In the genomic region with DNA sequence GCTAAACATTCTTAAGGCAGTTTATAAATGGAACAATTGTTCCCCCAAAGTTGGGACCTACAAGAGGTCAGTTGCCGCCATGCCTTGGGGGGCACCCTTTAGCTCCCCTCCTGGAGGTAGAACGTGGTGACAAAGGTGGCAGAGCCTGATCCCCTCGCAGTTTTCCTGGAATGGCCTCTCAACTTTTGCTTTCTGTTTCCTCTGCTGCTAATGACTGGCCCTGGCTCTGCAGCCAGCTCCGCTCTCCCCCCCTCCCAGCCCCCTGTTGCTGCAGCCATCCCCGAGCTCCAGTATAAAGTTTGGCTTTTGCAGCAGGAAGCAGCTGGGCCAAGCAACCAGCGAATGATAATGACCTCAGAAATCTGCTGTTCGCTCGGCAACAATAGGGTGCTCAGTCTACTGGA, we compare ENCODE assay signal across 8 mouse cellular contexts.
A peak's percentile ranks its signal among the peaks of the same experiment; 100 is the strongest.
DNase-seq lines count a peak whose midpoint lies in the region; ATAC-seq and TF ChIP-seq lines count a peak whose summit lies in the region.

No protein-coding gene starts in this region.

- H3K36me3 ChIP-seq in embryonic facial prominence, embryonic 15.5 days, result no peaks in the 10 kb centered on the region
- H3K36me3 ChIP-seq in heart, embryonic 16.5 days (ENCODE audit: control insufficient read depth, insufficient read depth), result no peaks in the 10 kb centered on the region
- no peaks in the 10 kb centered on the region for H3K36me3 ChIP-seq in kidney, postnatal 0 days (ENCODE audit: insufficient read depth, low read length)
- no peaks in the 10 kb centered on the region for H3K36me3 ChIP-seq in stomach, embryonic 14.5 days (ENCODE audit: control insufficient read depth, insufficient read depth, low read length)

- peaks cover 28% of the 10 kb centered on the region for H3K4me1 ChIP-seq in embryonic facial prominence, embryonic 15.5 days
- peaks cover 11% of the 10 kb centered on the region for H3K4me1 ChIP-seq in heart, embryonic 16.5 days (ENCODE audit: control insufficient read depth, insufficient read depth, low read length)
- 0 out of 2 replicates have a peak, but pooled peaks cover 5% of the 10 kb centered on the region for H3K4me1 ChIP-seq in kidney, postnatal 0 days (replicated peaks; ENCODE audit: insufficient read depth, low read length)
- peaks cover 23% of the 10 kb centered on the region; the same call in 1 of the 2 replicates for H3K4me1 ChIP-seq in stomach, embryonic 14.5 days (ENCODE audit: control insufficient read depth, insufficient read depth, low read length)

- 15% methylated on average over 8 of the region's 8 CpGs for WGBS in embryonic facial prominence, embryonic 15.5 days
- 14% methylated on average over 8 of the region's 8 CpGs for WGBS in heart, embryonic 16.5 days
- 6% methylated on average over 8 of the region's 8 CpGs for WGBS in kidney, postnatal 0 days
- 7% methylated on average over 8 of the region's 8 CpGs for WGBS in stomach, embryonic 14.5 days

- H3K27ac ChIP-seq in embryonic facial prominence, embryonic 15.5 days (replicated peaks), result peak overlapping the region; percentile 51; the same call in 1 of the 2 replicates
- H3K27ac ChIP-seq in heart, embryonic 16.5 days (ENCODE audit: low read length), result peak overlapping the region; percentile 68
- peak overlapping the region; percentile 67 for H3K27ac ChIP-seq in kidney, postnatal 0 days
- peak overlapping the region; percentile 79 for H3K27ac ChIP-seq in stomach, embryonic 14.5 days (ENCODE audit: low read length)

- peak overlapping the region; percentile 46 for H3K4me2 ChIP-seq in embryonic facial prominence, embryonic 15.5 days (replicated peaks)
- peak overlapping the region; percentile 64 for H3K4me2 ChIP-seq in heart, embryonic 16.5 days (ENCODE audit: low read depth, low read length)
- H3K4me2 ChIP-seq in kidney, postnatal 0 days (ENCODE audit: low read length), result peak overlapping the region; percentile 47
- peak overlapping the region; percentile 31 for H3K4me2 ChIP-seq in stomach, embryonic 14.5 days (replicated peaks; ENCODE audit: low read depth, low read length)

- H3K4me3 ChIP-seq in embryonic facial prominence, embryonic 15.5 days (replicated peaks), result peak overlapping the region; percentile 22
- peak overlapping the region; percentile 42 for H3K4me3 ChIP-seq in heart, embryonic 16.5 days (ENCODE audit: low read length)
- H3K4me3 ChIP-seq in kidney, postnatal 0 days (replicated peaks; ENCODE audit: low read depth, low read length), result peak overlapping the region; percentile 10; the same call in 1 of the 2 replicates
- H3K4me3 ChIP-seq in stomach, embryonic 14.5 days (ENCODE audit: low read depth, low read length), result no peak overlapping the region

- no peak overlapping the region for H3K9ac ChIP-seq in embryonic facial prominence, embryonic 15.5 days
- H3K9ac ChIP-seq in heart, embryonic 16.5 days (ENCODE audit: low read length), result peak overlapping the region; percentile 65
- H3K9ac ChIP-seq in kidney, postnatal 0 days (ENCODE audit: low read depth, low read length), result 0 out of 2 replicates have a peak overlapping the region, but pooled peaks have one; percentile 3
- H3K9ac ChIP-seq in stomach, embryonic 14.5 days (replicated peaks; ENCODE audit: low read depth, low read length), result no peak overlapping the region

- H3K9me3 ChIP-seq in embryonic facial prominence, embryonic 15.5 days (replicated peaks), result no peaks in the 10 kb centered on the region
- no peaks in the 10 kb centered on the region for H3K9me3 ChIP-seq in heart, embryonic 16.5 days (replicated peaks; ENCODE audit: control insufficient read depth, low read length)
- H3K9me3 ChIP-seq in kidney, postnatal 0 days (replicated peaks; ENCODE audit: low read length), result no peaks in the 10 kb centered on the region
- H3K9me3 ChIP-seq in stomach, embryonic 14.5 days (ENCODE audit: control insufficient read depth, low read depth, low read length), result no peaks in the 10 kb centered on the region

- H3K27me3 ChIP-seq in embryonic facial prominence, embryonic 15.5 days, result no peaks in the 10 kb centered on the region
- no peaks in the 10 kb centered on the region for H3K27me3 ChIP-seq in heart, embryonic 16.5 days (ENCODE audit: control insufficient read depth, insufficient read depth, low read length)
- H3K27me3 ChIP-seq in kidney, postnatal 0 days (ENCODE audit: insufficient read depth, low read length), result no peaks in the 10 kb centered on the region
- H3K27me3 ChIP-seq in stomach, embryonic 14.5 days (ENCODE audit: control insufficient read depth, insufficient read depth, low read length), result no peaks in the 10 kb centered on the region

- peak; percentile 23 for DNase-seq in right cerebral cortex, adult 18-20 months
- no peak for DNase-seq in right cerebral cortex, postnatal 14 days
- peak; percentile 75 for DNase-seq in kidney, postnatal 0 days (ENCODE audit: low spot score)
- DNase-seq in lung, postnatal 10 days, result peak; percentile 75

- TF ChIP-seq CTCF in kidney, postnatal 0 days (IDR thresholded peaks at IDR 0.05; ENCODE audit: low read depth), result no peak

- ATAC-seq in embryonic facial prominence, embryonic 15.5 days (ENCODE audit: insufficient number of reproducible peaks, low FRiP score, low TSS enrichment, low read depth), result no peak; the same call in 1 of the 2 replicates
- peak; percentile 67 for ATAC-seq in heart, embryonic 16.5 days (replicated peaks; ENCODE audit: extremely low read depth, insufficient read depth, low FRiP score)
- no peak; the same call in 1 of the 2 replicates for ATAC-seq in kidney, postnatal 0 days (replicated peaks; ENCODE audit: low FRiP score, low read depth)
- ATAC-seq in stomach, embryonic 14.5 days (ENCODE audit: insufficient number of reproducible peaks, insufficient read depth, low FRiP score, low read depth), result peak; percentile 72; the same call in 1 of the 2 replicates
- ATAC-seq in monocyte, adult 5-6 weeks (replicated peaks; ENCODE audit: insufficient number of reproducible peaks, low FRiP score, low TSS enrichment, poor library complexity, severe bottlenecking), result no peak

Comparison
In these comparisons a context has a peak if more than half of its experiments do, and no peak if none do; other contexts are left out.
1. ATAC-seq: peak in heart, embryonic 16.5 days (single experiment) and stomach, embryonic 14.5 days (single experiment); none in embryonic facial prominence, embryonic 15.5 days (single experiment), kidney, postnatal 0 days (single experiment) and monocyte, adult 5-6 weeks (single experiment).
2. H3K9ac ChIP-seq: peak in heart, embryonic 16.5 days (single experiment) and kidney, postnatal 0 days (single experiment); none in embryonic facial prominence, embryonic 15.5 days (single experiment) and stomach, embryonic 14.5 days (single experiment).
3. Peak in every context shown above with its lines, with median percentiles within 50 percentile points of each other: H3K27ac ChIP-seq and H3K4me2 ChIP-seq.